Mouse (Mus musculus) right cerebral cortex, postnatal 14 days (tissue): ENCODE results near the gene Tsr1.
A peak's percentile ranks its signal among the peaks of the same experiment; 100 is the strongest.

ENCODE experiments used
- DNase-seq: peaks from one replicate; pipeline ENCODE4 v3.0.0; 2022

Gene Tsr1

GRCm38 (mm10) chr11:74897678-74898516 is at the start of gene Tsr1:
Tsr1 (plus strand) TSS chr11:74898071.
- DNase-seq, result peak; percentile 93

GRCm38 (mm10) chr11:74850998-74851661 is 46.7 kb upstream of the Tsr1 start:
- DNase-seq, result no peak

GRCm38 (mm10) chr11:74857756-74858155 is 40.1 kb upstream of the Tsr1 start:
- DNase-seq, result no peak

- DNase-seq, result no peak
Observed at GRCm38 (mm10) chr11:74862129-74862528, 35.7 kb upstream of the Tsr1 start.

- no peak for DNase-seq
Observed at GRCm38 (mm10) chr11:74863471-74863870, 34.4 kb upstream of the Tsr1 start.

- no peak for DNase-seq
Observed at GRCm38 (mm10) chr11:74864421-74864820, 33.5 kb upstream of the Tsr1 start.

- no peak for DNase-seq
Observed at GRCm38 (mm10) chr11:74865252-74865651, 32.6 kb upstream of the Tsr1 start.

GRCm38 (mm10) chr11:74866640-74867039 is 31.2 kb upstream of the Tsr1 start:
- no peak for DNase-seq

GRCm38 (mm10) chr11:74867181-74867580 is 30.7 kb upstream of the Tsr1 start:
- no peak for DNase-seq

GRCm38 (mm10) chr11:74868046-74868760 is 29.7 kb upstream of the Tsr1 start:
- DNase-seq, result no peak

- DNase-seq, result no peak
Observed at GRCm38 (mm10) chr11:74869603-74870002, 28.3 kb upstream of the Tsr1 start.

- DNase-seq, result no peak
Observed at GRCm38 (mm10) chr11:74870544-74870943, 27.3 kb upstream of the Tsr1 start.

GRCm38 (mm10) chr11:74870991-74871622 is 26.8 kb upstream of the Tsr1 start:
- peak; percentile 50 for DNase-seq

- DNase-seq, result no peak
Observed at GRCm38 (mm10) chr11:74874630-74875029, 23.2 kb upstream of the Tsr1 start.

GRCm38 (mm10) chr11:74876801-74877200 is 21.1 kb upstream of the Tsr1 start:
- DNase-seq, result peak; percentile 57

GRCm38 (mm10) chr11:74880999-74881398 is 16.9 kb upstream of the Tsr1 start:
- no peak for DNase-seq

- peak; percentile 52 for DNase-seq
Observed at GRCm38 (mm10) chr11:74881979-74882378, 15.9 kb upstream of the Tsr1 start.

GRCm38 (mm10) chr11:74883098-74883497 is 14.8 kb upstream of the Tsr1 start:
- no peak for DNase-seq

GRCm38 (mm10) chr11:74894619-74895018 is 3.3 kb upstream of the Tsr1 start:
- no peak for DNase-seq

- DNase-seq, result peak; percentile 67
Observed at GRCm38 (mm10) chr11:74895980-74896900, 1.6 kb upstream of the Tsr1 start.

- peak; percentile 75 for DNase-seq
Observed at GRCm38 (mm10) chr11:74896901-74897677, 782 bp upstream of the Tsr1 start, which contains the start of gene Sgsm2. Sgsm2 (minus strand) TSS chr11:74897060.
